Mouse (Mus musculus): ENCODE results near the gene Epn3. TPM values are rescaled to one million over a fixed set of nuclear protein-coding genes. Genes with fewer than 3 reads are reported as not detected.

Gene Epn3
- polyA plus RNA-seq, 1 experiment from 2014 or later: 1.3 TPM

DNA sequence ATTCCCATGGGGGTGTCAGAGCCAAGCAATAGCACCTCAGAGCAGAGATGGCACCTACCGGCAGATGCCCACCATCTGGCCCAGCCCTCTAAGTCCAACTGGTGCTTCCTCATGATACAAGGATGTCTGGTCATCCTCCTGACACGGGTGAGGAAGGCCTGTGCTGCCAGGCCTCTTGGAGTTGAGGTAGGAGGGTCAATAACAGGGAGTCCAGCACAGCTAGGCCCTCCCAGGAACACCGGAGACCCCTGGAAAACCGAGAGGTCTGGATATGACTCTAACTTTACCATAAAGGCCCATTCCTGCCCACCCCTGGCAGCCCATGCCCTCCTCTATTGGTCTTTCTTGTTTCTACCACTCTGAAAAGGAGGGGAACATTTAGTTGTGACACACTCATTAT lies 42.6 kb upstream of the Epn3 start:
- no peak overlapping the region for H3K9ac ChIP-seq (ENCODE audit: low read depth, low read length)
- H3K36me3 ChIP-seq (ENCODE audit: control insufficient read depth, insufficient read depth, low read length): no peaks in the 10 kb centered on the region
- no peak overlapping the region for H3K27ac ChIP-seq (ENCODE audit: low read depth, low read length)
- no peak overlapping the region for H3K4me2 ChIP-seq (replicated peaks; ENCODE audit: low read depth, low read length)
- H3K4me1 ChIP-seq (replicated peaks; ENCODE audit: control insufficient read depth, insufficient read depth, low read length): no peaks in the 10 kb centered on the region
- no peak overlapping the region for H3K4me3 ChIP-seq (ENCODE audit: low read depth, low read length)
- no peak for DNase-seq (ENCODE audit: low spot score)
- H3K27me3 ChIP-seq (ENCODE audit: control insufficient read depth, insufficient read depth, low read length): no peaks in the 10 kb centered on the region
- H3K9me3 ChIP-seq (ENCODE audit: control insufficient read depth, low read length): no peaks in the 10 kb centered on the region
- ATAC-seq (ENCODE audit: low FRiP score): no peak
- 92% methylated on average over 4 of the region's 4 CpGs for WGBS

DNA sequence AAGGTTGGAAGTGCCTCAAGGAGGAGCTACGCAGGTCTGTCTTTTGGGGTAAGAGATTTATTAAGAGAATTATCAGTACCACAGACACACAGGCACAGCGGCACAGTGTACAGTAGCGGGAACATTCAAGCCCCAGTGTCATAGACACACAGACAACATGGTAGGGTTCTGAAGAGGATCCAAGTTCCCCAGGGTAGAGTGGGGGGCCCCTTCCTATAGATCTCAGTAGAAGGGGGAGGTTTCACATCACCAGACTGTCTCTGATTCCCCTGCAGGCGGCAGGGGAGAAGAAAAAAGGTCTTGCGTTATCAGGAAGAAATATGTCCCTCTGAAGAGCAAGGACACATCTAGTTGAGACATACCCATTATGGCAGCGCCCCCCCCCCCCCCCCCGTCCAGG lies 40.0 kb upstream of the Epn3 start:
- H3K4me3 ChIP-seq (ENCODE audit: low read depth, low read length): no peak overlapping the region
- no peaks in the 10 kb centered on the region for H3K9me3 ChIP-seq (ENCODE audit: control insufficient read depth, low read length)
- no peaks in the 10 kb centered on the region for H3K36me3 ChIP-seq (ENCODE audit: control insufficient read depth, insufficient read depth, low read length)
- no peak for DNase-seq (ENCODE audit: low spot score)
- H3K4me2 ChIP-seq (replicated peaks; ENCODE audit: low read depth, low read length): no peak overlapping the region
- no peak overlapping the region for H3K27ac ChIP-seq (ENCODE audit: low read depth, low read length)
- ATAC-seq (ENCODE audit: low FRiP score): no peak
- no peaks in the 10 kb centered on the region for H3K4me1 ChIP-seq (replicated peaks; ENCODE audit: control insufficient read depth, insufficient read depth, low read length)
- H3K27me3 ChIP-seq (ENCODE audit: control insufficient read depth, insufficient read depth, low read length): no peaks in the 10 kb centered on the region
- H3K9ac ChIP-seq (ENCODE audit: low read depth, low read length): no peak overlapping the region
- 77% methylated on average over 7 of the region's 7 CpGs for WGBS

DNA sequence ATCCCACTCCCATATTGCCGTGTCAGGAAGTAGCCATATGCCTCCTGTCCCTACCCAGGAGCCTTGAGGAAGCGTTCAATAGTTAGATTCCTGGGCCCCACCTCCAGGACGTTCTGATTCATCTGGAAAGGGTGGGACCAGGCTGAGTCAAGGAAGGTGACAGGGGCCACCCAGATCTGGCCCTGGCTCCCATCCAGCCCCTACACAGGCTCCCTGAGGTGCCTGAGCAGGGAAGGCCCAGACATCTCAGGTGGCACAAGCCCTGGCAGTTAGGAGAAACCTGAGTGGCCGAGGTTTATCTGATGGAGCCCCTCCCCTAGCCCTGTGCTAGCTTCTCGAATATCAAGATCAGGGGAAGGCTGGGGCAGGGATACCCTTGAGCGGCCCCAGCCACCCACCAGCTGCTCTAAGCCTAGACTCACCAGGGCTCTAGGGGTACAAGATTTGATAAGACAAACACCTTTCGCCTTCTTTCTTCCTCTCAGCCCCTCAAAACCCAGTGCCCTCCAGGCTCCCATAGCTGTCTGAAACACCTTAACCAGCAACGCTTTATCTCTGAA lies 39.0 kb upstream of the Epn3 start:
- Histone ChIP-seq H3K36me3 (ENCODE audit: control insufficient read depth, insufficient read depth, low read length) (no peaks in the 10 kb centered on the region), H3K27ac (ENCODE audit: low read depth, low read length) (no peak overlapping the region), H3K27me3 (ENCODE audit: control insufficient read depth, insufficient read depth, low read length) (no peaks in the 10 kb centered on the region), H3K4me2 (replicated peaks; ENCODE audit: low read depth, low read length) (no peak overlapping the region), H3K4me1 (replicated peaks; ENCODE audit: control insufficient read depth, insufficient read depth, low read length) (no peaks in the 10 kb centered on the region), H3K9ac (ENCODE audit: low read depth, low read length) (no peak overlapping the region), H3K4me3 (ENCODE audit: low read depth, low read length) (no peak overlapping the region), H3K9me3 (ENCODE audit: control insufficient read depth, low read length) (no peaks in the 10 kb centered on the region)
- WGBS: 58% methylated on average over 8 of the region's 8 CpGs
- ATAC-seq (ENCODE audit: low FRiP score) (no peak), DNase-seq (ENCODE audit: low spot score) (no peak)

DNA sequence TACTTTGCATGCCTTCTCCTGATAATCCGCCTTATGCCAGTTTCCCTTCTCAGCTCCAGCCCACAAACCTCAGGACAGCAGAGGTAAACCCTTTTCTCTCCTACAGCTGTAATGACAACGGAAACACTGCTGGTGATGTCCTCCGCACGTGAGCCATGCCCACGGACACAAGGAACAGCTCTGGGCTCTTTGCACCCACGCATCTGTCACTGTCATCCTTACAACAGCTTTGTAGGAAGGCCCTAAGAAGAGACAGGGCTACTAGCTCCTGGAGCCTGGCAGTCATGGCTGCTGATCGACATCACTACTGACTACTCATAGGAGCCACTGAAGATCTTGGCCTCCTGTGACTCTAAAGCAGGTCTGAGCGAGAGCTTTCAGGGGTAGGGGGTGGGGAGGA lies 33.4 kb upstream of the Epn3 start:
- 74% methylated on average over 8 of the region's 8 CpGs for WGBS

DNA sequence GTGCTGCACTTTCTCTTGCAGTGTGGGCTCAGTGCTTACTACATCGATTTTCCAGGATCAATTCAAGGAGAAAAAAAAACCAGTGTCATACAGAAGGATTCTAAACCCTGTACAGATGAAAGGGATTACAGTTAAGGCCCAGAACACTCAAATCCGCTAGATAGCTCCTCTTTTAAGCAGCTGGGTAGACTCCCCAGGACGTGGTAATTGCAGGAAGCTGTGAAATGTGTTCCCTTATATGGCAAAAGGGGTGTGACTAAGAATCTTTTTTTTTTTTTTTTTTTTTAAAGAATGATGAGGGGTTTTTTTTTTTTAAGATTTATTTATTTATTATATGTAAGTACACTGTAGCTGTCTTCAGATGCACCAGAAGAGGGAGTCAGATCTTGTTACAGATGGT lies 29.1 kb upstream of the Epn3 start:
- H3K27me3 ChIP-seq (ENCODE audit: control insufficient read depth, insufficient read depth, low read length): no peaks in the 10 kb centered on the region
- H3K4me1 ChIP-seq (replicated peaks; ENCODE audit: control insufficient read depth, insufficient read depth, low read length): no peaks in the 10 kb centered on the region
- no peak overlapping the region for H3K4me3 ChIP-seq (ENCODE audit: low read depth, low read length)
- no peak overlapping the region for H3K4me2 ChIP-seq (replicated peaks; ENCODE audit: low read depth, low read length)
- H3K9me3 ChIP-seq (ENCODE audit: control insufficient read depth, low read length): no peaks in the 10 kb centered on the region
- DNase-seq (ENCODE audit: low spot score) (no peak), ATAC-seq (ENCODE audit: low FRiP score) (no peak)
- H3K27ac ChIP-seq (ENCODE audit: low read depth, low read length): no peak overlapping the region
- H3K9ac ChIP-seq (ENCODE audit: low read depth, low read length): no peak overlapping the region
- WGBS: 61% methylated on average over 3 of the region's 3 CpGs
- H3K36me3 ChIP-seq (ENCODE audit: control insufficient read depth, insufficient read depth, low read length): no peaks in the 10 kb centered on the region

More for the DNA sequence above, 33.4 kb upstream of the Epn3 start:
- Histone ChIP-seq H3K4me2 (replicated peaks; ENCODE audit: low read depth, low read length) (no peak overlapping the region), H3K36me3 (ENCODE audit: control insufficient read depth, insufficient read depth, low read length) (no peaks in the 10 kb centered on the region), H3K27ac (ENCODE audit: low read depth, low read length) (no peak overlapping the region), H3K9me3 (ENCODE audit: control insufficient read depth, low read length) (no peaks in the 10 kb centered on the region), H3K9ac (ENCODE audit: low read depth, low read length) (no peak overlapping the region), H3K4me3 (ENCODE audit: low read depth, low read length) (no peak overlapping the region), H3K27me3 (ENCODE audit: control insufficient read depth, insufficient read depth, low read length) (no peaks in the 10 kb centered on the region), H3K4me1 (replicated peaks; ENCODE audit: control insufficient read depth, insufficient read depth, low read length) (no peaks in the 10 kb centered on the region)
- DNase-seq (ENCODE audit: low spot score) (no peak), ATAC-seq (ENCODE audit: low FRiP score) (no peak)

DNA sequence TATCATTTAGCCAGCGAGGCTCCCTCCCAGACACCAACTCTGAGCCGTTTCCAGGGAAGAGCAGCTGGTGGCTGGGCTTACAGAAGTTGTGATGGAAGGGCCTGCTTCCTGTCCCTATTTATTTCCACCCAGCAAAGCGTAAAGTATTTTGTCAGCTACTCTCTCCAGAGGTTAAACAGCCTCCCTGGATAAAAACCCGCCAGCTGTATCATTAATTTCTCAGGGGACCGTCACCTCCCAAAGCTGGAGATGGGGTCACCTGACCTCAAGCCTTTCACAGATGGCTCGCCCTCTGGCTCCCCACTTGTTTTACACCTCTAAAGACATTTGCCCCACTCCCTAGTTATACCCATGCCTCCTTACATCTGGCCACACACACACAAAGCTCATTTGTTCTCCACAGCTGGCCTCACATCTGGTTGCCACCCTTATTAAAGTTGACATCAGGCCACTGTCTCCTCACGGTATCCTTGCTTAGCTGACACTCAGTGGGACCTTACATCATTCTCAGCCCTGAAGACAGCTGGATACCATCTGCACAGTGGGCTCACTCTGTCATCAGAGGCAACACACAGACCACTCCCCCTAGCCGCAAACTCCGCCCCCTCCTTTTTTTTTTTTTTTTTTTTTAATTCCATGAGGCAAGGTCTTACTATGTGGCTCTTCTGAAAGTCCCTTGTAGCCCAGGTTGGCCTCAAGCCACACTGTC lies 26.6 kb upstream of the Epn3 start:
- H3K27ac ChIP-seq (ENCODE audit: low read depth, low read length): no peak overlapping the region
- H3K4me2 ChIP-seq (replicated peaks; ENCODE audit: low read depth, low read length): no peak overlapping the region
- peak; percentile 33 for DNase-seq (ENCODE audit: low spot score)
- 43% methylated on average over 9 of the region's 9 CpGs for WGBS
- H3K9ac ChIP-seq (ENCODE audit: low read depth, low read length): no peak overlapping the region
- H3K9me3 ChIP-seq (ENCODE audit: control insufficient read depth, low read length): no peaks in the 10 kb centered on the region
- H3K4me1 ChIP-seq (replicated peaks; ENCODE audit: control insufficient read depth, insufficient read depth, low read length): no peaks in the 10 kb centered on the region
- no peaks in the 10 kb centered on the region for H3K36me3 ChIP-seq (ENCODE audit: control insufficient read depth, insufficient read depth, low read length)
- no peak for ATAC-seq (ENCODE audit: low FRiP score)
- H3K27me3 ChIP-seq (ENCODE audit: control insufficient read depth, insufficient read depth, low read length): no peaks in the 10 kb centered on the region
- H3K4me3 ChIP-seq (ENCODE audit: low read depth, low read length): no peak overlapping the region

DNA sequence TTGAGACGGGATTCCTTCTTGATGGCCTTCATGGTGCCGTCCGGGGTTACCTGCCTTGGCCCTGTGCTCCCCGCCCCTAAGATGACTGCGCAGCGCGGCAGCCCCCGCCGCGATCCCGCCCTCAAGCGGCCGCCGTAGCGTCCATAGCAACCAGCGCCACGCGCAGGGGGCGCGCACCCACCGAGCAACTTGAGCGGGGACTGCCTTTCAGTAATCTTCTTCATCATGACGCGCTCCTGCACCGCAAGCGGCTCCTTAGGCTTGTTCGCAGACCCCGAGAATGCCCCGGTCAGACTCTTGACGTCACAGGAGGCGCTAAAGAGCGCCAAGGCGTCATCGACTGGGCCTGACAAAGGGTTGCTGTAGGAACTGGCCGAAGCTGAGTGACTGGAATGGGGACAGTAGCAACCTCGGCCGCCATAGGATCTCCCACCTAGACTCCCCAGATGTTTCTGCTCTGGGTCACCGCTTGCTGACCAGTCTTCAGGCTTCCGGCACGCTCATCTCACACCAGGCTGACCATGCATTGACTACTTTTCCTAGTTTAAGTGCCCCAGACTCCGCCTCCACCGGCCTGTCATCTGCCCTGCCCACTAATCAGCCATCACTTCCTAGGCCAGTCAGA lies 21.6 kb upstream of the Epn3 start, which contains the start of gene Mycbpap:
TSS of gene Mycbpap (minus strand) at position 524 of the 625 bp plus-strand sequence.
- Histone ChIP-seq H3K36me3 (ENCODE audit: control insufficient read depth, insufficient read depth, low read length) (no peaks in the 10 kb centered on the region), H3K9me3 (ENCODE audit: control insufficient read depth, low read length) (no peaks in the 10 kb centered on the region), H3K27ac (ENCODE audit: low read depth, low read length) (no peak within 1 kb of the TSS; the same call in 1 of the 2 replicates), H3K4me2 (replicated peaks; ENCODE audit: low read depth, low read length) (peak within 1 kb of the TSS; percentile 89), H3K27me3 (ENCODE audit: control insufficient read depth, insufficient read depth, low read length) (no peaks in the 10 kb centered on the region), H3K9ac (ENCODE audit: low read depth, low read length) (peak within 1 kb of the TSS; percentile 61), H3K4me1 (replicated peaks; ENCODE audit: control insufficient read depth, insufficient read depth, low read length) (no peaks in the 10 kb centered on the region), H3K4me3 (ENCODE audit: low read depth, low read length) (peak within 1 kb of the TSS; percentile 52)
- under 1% methylated on average over 42 of the region's 42 CpGs for whole genome bisulfite sequencing
- DNase-seq (ENCODE audit: low spot score) (peak; percentile 85), ATAC-seq (ENCODE audit: low FRiP score) (peak; percentile 75)

DNA sequence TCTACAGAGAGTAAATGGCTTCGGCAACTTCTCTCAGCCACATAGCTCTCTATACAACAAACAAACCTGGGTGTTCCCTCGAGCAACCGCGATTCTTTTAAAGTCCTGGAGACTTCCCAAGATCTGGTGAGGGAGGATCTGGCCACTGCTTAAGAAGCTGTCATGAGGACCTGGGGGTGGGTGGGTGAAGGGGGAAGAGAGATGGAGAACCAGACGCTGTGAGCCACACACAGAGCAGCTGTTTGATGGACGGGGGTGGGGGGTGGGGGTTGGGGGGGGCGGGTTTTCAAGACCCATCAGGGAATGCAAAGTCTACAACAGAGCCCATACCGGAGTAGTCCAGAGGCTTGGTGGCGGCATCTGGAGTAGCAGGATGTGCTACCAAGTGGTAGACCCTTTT lies 13.7 kb upstream of the Epn3 start:
- no peaks in the 10 kb centered on the region for H3K27me3 ChIP-seq (ENCODE audit: control insufficient read depth, insufficient read depth, low read length)
- no peaks in the 10 kb centered on the region for H3K4me1 ChIP-seq (replicated peaks; ENCODE audit: control insufficient read depth, insufficient read depth, low read length)
- H3K4me2 ChIP-seq (replicated peaks; ENCODE audit: low read depth, low read length): no peak overlapping the region
- no peak overlapping the region for H3K4me3 ChIP-seq (ENCODE audit: low read depth, low read length)
- DNase-seq (ENCODE audit: low spot score): no peak
- no peaks in the 10 kb centered on the region for H3K9me3 ChIP-seq (ENCODE audit: control insufficient read depth, low read length)
- H3K27ac ChIP-seq (ENCODE audit: low read depth, low read length): no peak overlapping the region
- WGBS: 69% methylated on average over 9 of the region's 9 CpGs
- ATAC-seq (ENCODE audit: low FRiP score): no peak
- H3K9ac ChIP-seq (ENCODE audit: low read depth, low read length): no peak overlapping the region
- H3K36me3 ChIP-seq (ENCODE audit: control insufficient read depth, insufficient read depth, low read length): no peaks in the 10 kb centered on the region

DNA sequence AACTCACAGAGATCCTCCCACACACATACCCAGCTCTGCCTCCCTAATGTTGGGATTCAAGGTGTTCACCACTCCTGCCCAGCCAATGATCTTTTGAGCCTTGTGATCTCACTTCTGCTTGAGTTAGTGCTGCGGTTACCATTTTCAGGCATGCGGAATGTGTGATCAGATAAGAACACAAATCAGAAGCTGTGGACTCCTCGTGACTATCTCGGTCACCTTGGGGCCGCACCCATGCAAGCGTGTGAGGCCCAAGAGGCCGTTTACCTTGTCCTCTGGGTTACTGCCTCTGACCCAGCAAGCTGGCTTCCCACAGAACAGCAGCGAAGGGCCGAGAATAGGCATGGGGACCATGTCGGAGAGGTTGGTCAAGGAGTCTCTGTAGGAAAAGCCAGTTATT lies 9.2 kb upstream of the Epn3 start:
- H3K36me3 ChIP-seq (ENCODE audit: control insufficient read depth, insufficient read depth, low read length): no peaks in the 10 kb centered on the region
- H3K4me1 ChIP-seq (replicated peaks; ENCODE audit: control insufficient read depth, insufficient read depth, low read length): no peaks in the 10 kb centered on the region
- ATAC-seq (ENCODE audit: low FRiP score): no peak
- H3K27me3 ChIP-seq (ENCODE audit: control insufficient read depth, insufficient read depth, low read length): no peaks in the 10 kb centered on the region
- H3K9ac ChIP-seq (ENCODE audit: low read depth, low read length): no peak overlapping the region
- H3K4me2 ChIP-seq (replicated peaks; ENCODE audit: low read depth, low read length): no peak overlapping the region
- no peak overlapping the region for H3K27ac ChIP-seq (ENCODE audit: low read depth, low read length)
- WGBS: 96% methylated on average over 10 of the region's 10 CpGs
- no peak for DNase-seq (ENCODE audit: low spot score)
- no peak overlapping the region for H3K4me3 ChIP-seq (ENCODE audit: low read depth, low read length)
- H3K9me3 ChIP-seq (ENCODE audit: control insufficient read depth, low read length): no peaks in the 10 kb centered on the region
